Mouse (Mus musculus) large intestine, adult 2 months (tissue): ENCODE measurements at regions not wholly inside any gene's neighbourhood (a gene's known extent, or its start where the extent isn't known, plus 50 kb on each side); places are given as distances from the start of the nearest gene placed in this dataset.

Experiments used
- DNase-seq: peaks from one replicate; pipeline ENCODE4 v3.0.0-alpha.2; 2012; ENCODE audit warnings: low read depth, low spot score
- WGBS: fragments of 180-500 bp; shearing (Covaris S2); methylation state at CpG from one replicate; pipeline ENCODE4 v1.1.7; 2018; 5-methylcytosine and 5-hydroxymethylcytosine counted together

DNA sequence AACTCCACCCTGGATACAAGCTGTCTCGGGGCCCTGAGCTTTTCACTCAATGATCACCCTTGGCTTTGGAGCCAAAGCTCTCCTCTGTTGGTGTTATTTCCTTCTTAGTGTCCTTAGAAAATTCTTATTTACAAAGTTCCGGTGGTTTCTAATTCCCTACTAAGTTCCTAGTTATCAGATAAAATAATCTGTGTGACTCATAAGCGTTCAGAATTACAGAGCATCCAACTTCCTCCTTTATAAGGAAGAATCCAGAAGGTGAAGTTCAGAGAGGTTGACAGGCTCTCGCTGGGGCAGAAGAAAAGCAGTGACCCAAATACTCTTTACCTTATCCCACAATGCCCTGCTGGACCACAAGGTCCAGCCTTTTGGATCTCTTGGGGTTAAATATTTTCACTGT lies 135.7 kb upstream of the Krr1 start:
- no peak for DNase-seq
- 21% methylated on average over 4 of the region's 4 CpGs for WGBS

- WGBS = 76% methylated on average over 11 of the region's 11 CpGs
- DNase-seq = no peak
Measured at GRCm38 (mm10) chr10:111842321-111842775, 130.1 kb upstream of the Krr1 start.

- WGBS = 47% methylated on average over 7 of the region's 7 CpGs
- no peak for DNase-seq
Measured at GRCm38 (mm10) chr10:111842896-111843295, 129.6 kb upstream of the Krr1 start.

DNA sequence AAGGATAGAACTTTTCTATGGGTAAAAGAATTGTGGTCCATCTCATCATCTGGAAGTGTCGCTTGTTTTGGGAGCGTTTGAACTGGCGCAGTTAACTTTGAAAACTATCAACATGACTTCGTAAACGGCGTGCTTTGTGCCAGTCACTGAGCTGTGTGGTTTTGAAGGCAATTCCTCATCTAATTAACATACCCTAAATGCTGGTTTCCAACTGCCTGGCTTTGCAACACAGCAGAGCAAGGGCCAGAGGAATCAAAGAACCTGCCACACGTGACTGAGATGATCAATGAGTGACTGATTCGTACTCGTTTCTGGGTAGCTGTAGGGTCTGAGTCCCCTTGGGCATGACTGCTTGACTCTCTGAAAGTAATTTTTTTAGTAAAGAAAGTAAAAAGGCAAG lies 129.2 kb upstream of the Krr1 start:
- WGBS = 85% methylated on average over 9 of the region's 9 CpGs
- DNase-seq = no peak

DNA sequence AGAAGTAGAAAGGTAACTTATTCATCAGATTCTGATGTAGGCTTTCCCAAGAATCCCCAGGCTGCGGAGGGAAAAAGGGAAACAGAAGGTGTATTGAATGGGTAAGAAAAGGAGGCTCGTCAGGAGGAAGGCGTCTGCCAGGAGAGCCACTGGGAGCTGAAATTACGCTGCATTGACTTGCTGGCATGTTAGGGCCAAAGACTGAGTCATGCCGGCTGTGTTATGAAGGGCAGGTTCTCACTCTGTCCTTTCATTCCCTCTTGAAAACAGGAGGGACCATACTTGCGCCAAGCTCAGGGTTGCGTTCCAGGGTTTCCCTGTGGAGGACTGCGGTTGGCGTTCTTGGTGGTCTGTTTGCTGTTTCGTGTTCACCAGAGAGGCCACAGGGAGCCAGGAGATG lies 128.3 kb upstream of the Krr1 start:
- WGBS = 97% methylated on average over 10 of the region's 10 CpGs

DNA sequence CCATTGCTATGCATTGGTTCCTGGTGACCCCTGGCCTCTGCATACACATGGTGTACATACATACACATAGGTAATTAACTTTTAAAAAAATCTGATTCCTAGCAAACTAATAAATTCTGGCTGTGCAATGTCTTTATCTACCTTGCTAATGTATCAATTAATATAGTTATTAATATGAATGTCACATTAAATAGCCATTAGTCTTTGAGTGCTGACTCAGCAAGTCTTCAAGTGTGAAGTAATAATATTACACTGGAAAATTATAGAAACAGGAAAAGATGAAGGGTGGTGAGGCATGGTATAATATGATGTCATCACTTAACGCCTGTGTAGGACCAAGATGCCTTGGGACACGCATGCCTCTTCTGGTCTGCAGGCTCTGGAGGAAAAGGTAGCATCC lies 126.5 kb upstream of the Krr1 start:
- DNase-seq = no peak
- 97% methylated on average over 2 of the region's 2 CpGs for WGBS

More for the DNA sequence above, 128.3 kb upstream of the Krr1 start:
- no peak for DNase-seq

GRCm38 (mm10) chr10:111854254-111854653 lies 118.2 kb upstream of the Krr1 start:
- DNase-seq = no peak
- 77% methylated on average over 5 of the region's 5 CpGs for WGBS

- DNase-seq = no peak
- WGBS = 92% methylated on average over 18 of the region's 18 CpGs
Measured at GRCm38 (mm10) chr10:111855496-111855895, 117.0 kb upstream of the Krr1 start.

- 30% methylated on average over 6 of the region's 6 CpGs for whole genome bisulfite sequencing
- DNase-seq = peak; percentile 46
Measured at GRCm38 (mm10) chr10:111858403-111858802, 114.1 kb upstream of the Krr1 start.

DNA sequence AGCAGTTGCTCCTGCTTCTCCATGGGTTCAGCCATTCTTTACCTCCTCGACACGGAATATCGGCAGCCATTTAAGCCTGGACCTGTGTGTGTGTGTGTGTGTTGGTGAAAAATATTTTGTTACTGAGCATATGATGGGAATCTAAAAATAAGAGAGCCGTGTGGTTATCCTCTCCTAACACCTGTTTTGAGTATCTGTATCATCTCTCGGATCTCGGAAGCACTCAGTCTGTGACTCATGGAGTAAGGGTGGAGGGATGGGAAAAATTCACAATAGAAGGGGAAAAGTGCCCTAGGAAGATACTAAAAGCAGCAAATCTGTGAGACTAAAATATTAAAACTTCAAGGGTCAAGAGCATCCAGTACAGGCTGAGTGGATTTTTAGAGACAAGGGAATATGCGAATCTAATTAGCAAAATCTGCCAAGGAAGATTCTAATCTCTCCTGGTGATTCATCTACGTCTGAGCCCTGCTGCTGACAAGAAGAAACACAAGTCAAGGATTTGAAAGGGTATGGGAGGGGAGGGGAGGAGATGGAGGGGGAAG lies 107.1 kb upstream of the Krr1 start:
- DNase-seq = no peak
- 87% methylated on average over 8 of the region's 8 CpGs for WGBS

DNA sequence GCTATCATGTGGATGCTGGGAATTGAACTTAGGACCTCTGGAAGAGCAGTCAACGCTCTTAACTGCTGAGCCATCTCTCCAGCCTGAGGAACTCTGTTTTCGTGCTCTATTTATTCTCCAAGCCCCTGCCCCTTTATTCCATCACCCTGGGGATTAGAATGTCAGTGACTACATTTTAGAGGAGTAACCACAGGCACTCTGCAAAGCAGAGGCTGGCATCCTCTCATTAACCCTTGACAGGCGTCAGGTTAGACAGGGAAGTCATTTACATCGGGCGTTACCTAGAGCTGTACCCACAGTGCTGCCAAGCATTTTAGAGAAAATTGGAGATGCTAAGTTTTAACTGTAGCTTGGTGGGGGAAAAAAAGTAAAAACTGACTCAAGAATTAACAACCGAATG lies 105.4 kb upstream of the Krr1 start:
- 83% methylated on average over 6 of the region's 6 CpGs for WGBS
- no peak for DNase-seq

GRCm38 (mm10) chr10:111867538-111867937 lies 104.9 kb upstream of the Krr1 start:
- no peak for DNase-seq
- WGBS = 60% methylated on average over 6 of the region's 6 CpGs

- DNase-seq = no peak
Measured at GRCm38 (mm10) chr10:111880354-111880753, 92.1 kb upstream of the Krr1 start.

DNA sequence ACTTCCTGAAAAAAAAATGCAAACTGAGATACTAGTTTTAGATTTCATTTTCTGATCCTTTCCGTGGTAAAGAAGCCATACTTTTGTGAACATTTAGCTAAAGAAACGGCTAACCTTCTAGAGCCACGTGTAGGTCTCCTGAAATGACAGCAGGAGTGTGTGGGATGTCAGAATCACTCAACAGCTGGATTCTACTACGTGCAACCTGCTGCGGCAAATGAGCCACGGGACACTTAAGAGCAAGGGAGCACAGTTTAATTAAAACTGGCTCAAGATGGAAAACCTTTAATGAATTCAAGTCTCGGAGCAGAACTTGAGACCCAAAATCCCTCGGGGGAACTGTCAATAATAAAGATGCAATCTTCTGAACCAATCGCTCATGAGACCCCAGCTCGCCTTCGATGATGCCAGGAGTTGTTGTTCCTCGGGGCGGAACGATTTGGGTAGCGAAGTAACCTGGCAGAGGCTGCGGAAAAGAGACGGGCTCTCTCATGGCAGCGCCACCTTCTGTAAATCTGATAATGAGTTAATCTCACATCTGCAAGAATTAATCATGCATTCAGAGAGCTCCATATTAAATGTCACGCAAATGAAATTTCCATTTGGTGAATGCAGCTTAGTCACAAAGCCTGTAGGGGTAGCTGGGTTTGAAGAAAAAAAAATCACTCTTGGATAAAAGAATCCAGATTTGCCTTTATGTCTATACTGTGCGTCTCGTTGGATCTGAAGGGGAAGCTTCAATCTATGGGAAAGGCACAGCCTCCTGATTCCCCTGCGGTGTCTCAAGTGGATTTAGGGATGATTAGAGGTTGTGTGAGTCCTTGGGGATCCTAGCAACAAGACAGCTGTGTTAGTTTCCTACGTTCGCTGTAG lies 90.9 kb upstream of the Krr1 start:
- no peak for DNase-seq

More at GRCm38 (mm10) chr10:111880354-111880753, 92.1 kb upstream of the Krr1 start:
- WGBS = 76% methylated on average over 3 of the region's 3 CpGs

DNA sequence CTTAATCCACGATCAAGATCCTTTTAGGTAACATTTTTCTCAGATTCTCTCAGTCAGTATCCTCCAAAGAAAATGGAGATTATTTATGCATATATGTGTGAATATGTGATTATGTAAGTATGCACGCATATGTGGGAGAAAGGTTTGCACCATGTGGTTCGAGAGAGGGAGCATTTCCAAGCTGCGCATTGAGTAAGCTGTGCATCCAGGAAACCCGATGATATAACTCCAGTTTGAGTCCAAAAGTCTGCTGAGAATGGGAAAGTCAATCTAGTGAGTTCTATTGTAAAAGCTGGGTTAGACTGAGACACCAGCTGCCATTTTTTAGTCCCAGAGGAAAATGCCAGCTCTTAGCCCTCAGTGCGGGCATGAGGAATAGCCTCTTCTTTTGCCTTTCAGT lies 89.9 kb upstream of the Krr1 start:
- 96% methylated on average over 6 of the region's 6 CpGs for WGBS
- no peak for DNase-seq

More for the DNA sequence above, 90.9 kb upstream of the Krr1 start:
- 93% methylated on average over 24 of the region's 24 CpGs for WGBS

GRCm38 (mm10) chr10:111884701-111885100 lies 87.8 kb upstream of the Krr1 start:
- whole genome bisulfite sequencing = 70% methylated on average over 4 of the region's 4 CpGs
- no peak for DNase-seq

DNA sequence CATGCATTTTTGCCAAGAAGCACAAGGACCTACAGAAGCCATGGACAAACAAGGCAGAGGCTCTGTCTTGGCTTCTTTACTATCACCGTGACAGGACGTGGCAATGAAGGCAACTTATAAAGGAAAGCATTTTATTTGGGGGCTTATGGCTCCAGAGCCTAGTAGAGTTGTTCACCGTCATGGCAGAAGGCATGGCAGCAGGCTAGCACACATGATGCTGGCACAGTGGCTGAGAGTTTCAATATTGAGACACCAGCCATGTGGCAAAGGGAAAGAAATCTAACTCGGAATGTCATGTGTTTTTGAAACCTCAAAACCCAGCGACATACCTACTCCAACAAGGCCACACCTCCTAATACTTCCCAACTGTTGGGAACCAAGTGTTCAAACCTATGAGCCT lies 83.4 kb upstream of the Krr1 start:
- DNase-seq = no peak
- WGBS = 95% methylated on average over 5 of the region's 5 CpGs

GRCm38 (mm10) chr10:111893489-111893888 lies 79.0 kb upstream of the Krr1 start:
- DNase-seq = no peak
- WGBS = 74% methylated on average over 5 of the region's 5 CpGs

DNA sequence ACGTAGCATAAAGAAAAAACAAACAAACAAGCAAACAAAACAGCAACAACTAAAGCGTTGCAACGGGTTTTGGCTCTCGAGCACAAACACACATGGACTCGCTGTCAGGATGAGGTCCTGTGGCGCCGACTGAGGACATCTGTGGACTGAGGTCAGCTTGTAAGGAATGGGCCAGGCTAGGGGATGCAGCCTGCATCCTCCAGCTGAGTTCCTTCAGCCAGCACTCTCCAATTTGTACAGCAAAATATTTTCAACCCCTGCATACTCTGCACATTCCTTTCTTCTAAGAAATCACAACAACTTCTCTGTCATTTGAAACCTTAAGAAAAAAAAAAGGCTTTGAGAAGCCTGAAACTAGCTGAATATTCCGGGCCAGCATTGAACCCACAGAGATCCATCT lies 78.5 kb upstream of the Krr1 start:
- 73% methylated on average over 8 of the region's 8 CpGs for WGBS
- DNase-seq = no peak

DNA sequence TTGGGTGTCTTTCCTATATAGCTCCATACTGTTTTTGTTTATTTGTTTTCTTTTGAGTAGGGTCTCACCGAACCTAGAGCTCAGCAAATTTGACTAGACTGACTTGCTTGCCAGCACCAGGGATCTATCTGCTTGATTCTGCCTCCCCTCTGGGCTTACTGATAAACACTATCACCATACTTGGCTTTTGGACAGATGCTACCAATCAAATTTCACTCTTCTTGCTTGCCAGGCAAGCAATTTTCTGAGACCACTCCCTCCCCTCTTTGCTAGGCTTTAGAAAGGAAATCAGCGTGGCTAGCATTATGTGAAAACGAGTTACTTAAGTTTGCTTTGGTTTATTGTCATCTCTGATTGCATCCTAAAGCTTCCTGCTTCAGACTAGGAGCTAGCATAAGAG lies 75.1 kb upstream of the Krr1 start:
- 39% methylated on average over 3 of the region's 3 CpGs for WGBS
- no peak for DNase-seq
